Mouse (Mus musculus) midbrain, embryonic 16.5 days (tissue): ENCODE measurements around the gene Unc5b. TPM values are rescaled to one million over a fixed set of nuclear protein-coding genes. Genes with fewer than 3 reads are reported as not detected.

Experiments
- ATAC-seq: fragments of 200-750 bp; cut with Nextera tagmentation; 2 replicates; pipeline ENCODE4 v1.8.0; 2017; ENCODE audit warnings: moderate TSS enrichment
- H3K27ac ChIP-seq: fragments of 300-500 bp; sonication (generic); 2 replicates; pipeline ENCODE4 v1.5.1; 2014; ENCODE audit warnings: mild to moderate bottlenecking, low read length, mixed read lengths
- H3K27me3 ChIP-seq: fragments of 300-500 bp; sonication (generic); 2 replicates; pipeline ENCODE4 v1.6.1; 2014; ENCODE audit warnings: low read depth, low read length, mixed read lengths; ENCODE audit not compliant: control insufficient read depth, insufficient read depth
- H3K36me3 ChIP-seq: fragments of 300-500 bp; sonication (generic); 2 replicates; pipeline ENCODE4 v1.6.1; 2014; ENCODE audit warnings: mild to moderate bottlenecking, low read length, moderate library complexity, mixed read lengths; ENCODE audit not compliant: control insufficient read depth, insufficient read depth
- H3K4me1 ChIP-seq: fragments of 300-500 bp; sonication (generic); 2 replicates; pipeline ENCODE4 v1.6.1; 2014; ENCODE audit warnings: mild to moderate bottlenecking, low read length, mixed read lengths; ENCODE audit not compliant: control insufficient read depth, insufficient read depth
- H3K4me2 ChIP-seq: fragments of 300-500 bp; sonication (generic); 2 replicates; pipeline ENCODE4 v1.6.1; 2014; ENCODE audit warnings: mild to moderate bottlenecking, low read length, mixed read lengths
- H3K4me3 ChIP-seq: fragments of 300-500 bp; sonication (generic); 2 replicates; pipeline ENCODE4 v1.5.1; 2014; ENCODE audit warnings: low read depth, mild to moderate bottlenecking, low read length, moderate library complexity, mixed read lengths
- H3K9ac ChIP-seq: fragments of 300-500 bp; sonication (generic); 2 replicates; pipeline ENCODE4 v1.6.1; 2014; ENCODE audit warnings: low read depth, low read length, mixed read lengths
- H3K9me3 ChIP-seq: fragments of 300-500 bp; sonication (generic); replicated peaks from 2 replicates; pipeline ENCODE4 v1.6.1; 2014; ENCODE audit warnings: mild to moderate bottlenecking, low read length, mixed read lengths; ENCODE audit not compliant: control insufficient read depth, poor library complexity, severe bottlenecking
- WGBS: fragments of 180-500 bp; shearing (Covaris S2); extraction: QIAGEN DNeasy Blood & Tissue Kit; methylation state at CpG from one replicate; pipeline ENCODE4 v1.1.7; 2014; 5-methylcytosine and 5-hydroxymethylcytosine counted together
- polyA plus RNA-seq: library from polyadenylated mRNA; unstranded; fragments of >200 nt; fragmentation: Nextera tagmentation; extraction: Ambion mirVana; gene quantifications from 2 replicates; pipeline ENCODE4 v1.2.1, GENCODE M21; 2015

Unc5b gene
- polyA plus RNA-seq, 1 experiment from 2014 or later, result 2.0 TPM

- H3K4me2 ChIP-seq, result no peak overlapping the region
- H3K4me1 ChIP-seq, result peaks cover 17% of the 10 kb centered on the region
- ATAC-seq, result peak; percentile 41
- WGBS, result 25% methylated on average over 2 of the region's 2 CpGs
- H3K27ac ChIP-seq, result peak overlapping the region; percentile 14; the same call in 1 of the 2 replicates
- H3K9ac ChIP-seq, result no peak overlapping the region; the same call in 1 of the 2 replicates
- H3K9me3 ChIP-seq, result no peaks in the 10 kb centered on the region
- H3K36me3 ChIP-seq, result no peaks in the 10 kb centered on the region
- H3K4me3 ChIP-seq, result no peak overlapping the region
- no peaks in the 10 kb centered on the region for H3K27me3 ChIP-seq
These were observed 99.0 kb downstream of the Unc5b start for GRCm38 (mm10) chr10:60732397-60732861.

- Histone ChIP-seq H3K4me3 (no peak overlapping the region), H3K36me3 (no peaks in the 10 kb centered on the region), H3K4me2 (no peak overlapping the region), H3K9ac (no peak overlapping the region; the same call in 1 of the 2 replicates), H3K27me3 (no peaks in the 10 kb centered on the region), H3K9me3 (no peaks in the 10 kb centered on the region), H3K27ac (peak overlapping the region; percentile 14; the same call in 1 of the 2 replicates), H3K4me1 (peaks cover 19% of the 10 kb centered on the region)
- WGBS, result 7% methylated on average over 5 of the region's 5 CpGs
- no peak for ATAC-seq
These were observed 99.6 kb downstream of the Unc5b start for GRCm38 (mm10) chr10:60731742-60732141.

GRCm38 (mm10) chr10:60727301-60727700 is 104.1 kb downstream of the Unc5b start:
- H3K9ac ChIP-seq, result no peak overlapping the region
- no peaks in the 10 kb centered on the region for H3K36me3 ChIP-seq
- no peaks in the 10 kb centered on the region for H3K9me3 ChIP-seq
- 30% methylated on average over 5 of the region's 5 CpGs for WGBS
- no peaks in the 10 kb centered on the region for H3K27me3 ChIP-seq
- H3K4me2 ChIP-seq, result no peak overlapping the region
- H3K4me1 ChIP-seq, result peaks cover 16% of the 10 kb centered on the region
- no peak for ATAC-seq
- H3K4me3 ChIP-seq, result no peak overlapping the region
- H3K27ac ChIP-seq, result no peak overlapping the region

GRCm38 (mm10) chr10:60726896-60727295 is 104.5 kb downstream of the Unc5b start:
- ATAC-seq, result no peak
- no peaks in the 10 kb centered on the region for H3K9me3 ChIP-seq
- H3K4me1 ChIP-seq, result peaks cover 12% of the 10 kb centered on the region
- H3K27me3 ChIP-seq, result no peaks in the 10 kb centered on the region
- H3K4me3 ChIP-seq, result no peak overlapping the region
- H3K36me3 ChIP-seq, result no peaks in the 10 kb centered on the region
- no peak overlapping the region for H3K4me2 ChIP-seq
- no peak overlapping the region for H3K9ac ChIP-seq
- WGBS, result 80% methylated on average over 3 of the region's 3 CpGs
- no peak overlapping the region for H3K27ac ChIP-seq

- ATAC-seq, result no peak
- no peaks in the 10 kb centered on the region for H3K36me3 ChIP-seq
These were observed 106.9 kb downstream of the Unc5b start for GRCm38 (mm10) chr10:60724496-60724895.

GRCm38 (mm10) chr10:60723345-60723744 is 108.0 kb downstream of the Unc5b start:
- ATAC-seq, result no peak
- Histone ChIP-seq H3K9me3 (no peaks in the 10 kb centered on the region), H3K27me3 (no peaks in the 10 kb centered on the region), H3K9ac (no peak overlapping the region), H3K4me3 (no peak overlapping the region), H3K36me3 (no peaks in the 10 kb centered on the region), H3K27ac (no peak overlapping the region), H3K4me2 (no peak overlapping the region), H3K4me1 (peaks cover 6% of the 10 kb centered on the region; the same call in 1 of the 2 replicates)
- WGBS, result 58% methylated on average over 1 of the region's 1 CpGs

More at GRCm38 (mm10) chr10:60724496-60724895, 106.9 kb downstream of the Unc5b start:
- Histone ChIP-seq H3K4me3 (no peak overlapping the region), H3K4me1 (peaks cover 6% of the 10 kb centered on the region; the same call in 1 of the 2 replicates), H3K9me3 (no peaks in the 10 kb centered on the region), H3K27ac (no peak overlapping the region), H3K27me3 (no peaks in the 10 kb centered on the region), H3K9ac (no peak overlapping the region), H3K4me2 (no peak overlapping the region)
- WGBS, result 72% methylated on average over 6 of the region's 6 CpGs

- no peaks in the 10 kb centered on the region for H3K36me3 ChIP-seq
- WGBS, result 19% methylated on average over 12 of the region's 12 CpGs
- H3K9me3 ChIP-seq, result no peaks in the 10 kb centered on the region
- no peak overlapping the region for H3K27ac ChIP-seq
- no peak overlapping the region for H3K4me2 ChIP-seq
- no peak overlapping the region for H3K4me3 ChIP-seq
- no peaks in the 10 kb centered on the region for H3K27me3 ChIP-seq
- no peak overlapping the region for H3K9ac ChIP-seq
- ATAC-seq, result peak; percentile 22; the same call in 1 of the 2 replicates
- H3K4me1 ChIP-seq, result no peaks in the 10 kb centered on the region
These were observed 109.7 kb downstream of the Unc5b start for GRCm38 (mm10) chr10:60721640-60722039.

GRCm38 (mm10) chr10:60720461-60720860 is 110.9 kb downstream of the Unc5b start:
- Histone ChIP-seq H3K36me3 (peaks cover 8% of the 10 kb centered on the region), H3K27me3 (no peaks in the 10 kb centered on the region), H3K9me3 (no peaks in the 10 kb centered on the region), H3K4me2 (no peak overlapping the region), H3K4me3 (no peak overlapping the region), H3K4me1 (no peaks in the 10 kb centered on the region), H3K27ac (no peak overlapping the region), H3K9ac (no peak overlapping the region)
- WGBS, result 87% methylated on average over 5 of the region's 5 CpGs
- ATAC-seq, result no peak

- no peak overlapping the region for H3K9ac ChIP-seq
- no peak overlapping the region for H3K27ac ChIP-seq
- H3K4me2 ChIP-seq, result no peak overlapping the region
- no peak for ATAC-seq
- no peaks in the 10 kb centered on the region for H3K27me3 ChIP-seq
- H3K9me3 ChIP-seq, result peaks cover 5% of the 10 kb centered on the region; the same call in 1 of the 2 replicates
- WGBS, result 96% methylated on average over 2 of the region's 2 CpGs
- H3K4me1 ChIP-seq, result no peaks in the 10 kb centered on the region
- H3K4me3 ChIP-seq, result no peak overlapping the region
- peaks cover 19% of the 10 kb centered on the region for H3K36me3 ChIP-seq
These were observed 112.9 kb downstream of the Unc5b start for GRCm38 (mm10) chr10:60718491-60718890.
